Mouse (Mus musculus) lung, postnatal 25 days (tissue): ENCODE measurements around the gene Fem1a.

Source experiments
- DNase-seq: peaks from one replicate; pipeline ENCODE4 v3.0.0; 2022; ENCODE audit warnings: low spot score

Fem1a gene

DNA sequence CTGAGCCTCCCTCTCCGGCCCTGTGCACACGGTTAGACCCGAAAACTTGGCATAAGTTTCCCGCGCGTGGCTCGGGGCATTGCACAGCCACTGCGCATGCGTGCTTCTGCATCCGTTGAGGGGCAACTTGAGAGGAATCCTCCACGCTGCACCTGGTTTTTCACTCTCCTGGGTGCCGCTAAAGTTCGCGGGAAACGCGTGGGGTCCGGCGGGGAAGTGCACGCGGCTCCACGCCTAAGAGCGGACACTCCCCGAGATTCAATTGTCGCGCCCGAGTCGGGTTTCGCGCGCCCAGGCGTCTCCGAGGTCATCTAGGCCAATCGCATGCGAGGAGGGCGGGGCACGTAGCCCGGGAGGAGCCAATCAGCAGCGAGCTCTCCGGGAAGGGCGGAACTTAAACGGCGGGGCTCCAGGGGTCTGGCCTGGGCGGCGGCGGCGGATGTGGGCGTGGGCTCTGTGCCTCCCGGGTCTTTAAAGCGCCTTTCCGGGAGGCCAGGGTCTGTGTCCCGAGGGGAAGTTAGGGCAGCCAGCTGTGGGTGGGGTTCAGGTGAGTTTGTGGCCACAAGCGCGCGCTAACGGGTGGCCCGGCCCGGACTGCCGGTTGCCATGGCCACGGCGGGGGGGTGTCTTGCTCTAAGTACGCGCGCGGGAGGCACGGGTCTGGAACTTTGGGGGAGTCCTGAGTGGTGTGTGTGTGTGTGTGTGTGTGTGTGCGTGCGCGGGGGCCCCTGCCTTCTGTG is 47.4 kb downstream of the Fem1a start:
- peak; percentile 96 for DNase-seq

DNA sequence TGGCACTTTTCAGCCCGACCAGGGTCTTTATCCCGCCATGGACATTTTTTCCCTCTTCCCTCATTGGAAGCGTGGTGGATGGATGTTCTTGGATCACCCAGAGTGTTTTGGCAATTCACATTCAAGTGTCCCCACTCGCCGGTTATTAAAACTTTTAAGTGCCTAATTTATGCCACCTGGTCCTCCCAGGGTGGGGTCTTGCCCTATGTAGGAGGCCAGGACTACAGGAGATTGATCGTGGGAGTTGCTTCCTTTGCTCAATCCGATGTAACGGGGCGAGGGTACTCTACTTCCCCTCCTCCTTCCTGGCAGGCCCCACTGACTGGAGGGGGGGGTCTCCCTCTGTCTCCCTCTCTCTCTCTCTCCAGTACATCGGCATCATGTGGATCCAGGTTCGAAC is 48.1 kb downstream of the Fem1a start:
- DNase-seq, result no peak

DNA sequence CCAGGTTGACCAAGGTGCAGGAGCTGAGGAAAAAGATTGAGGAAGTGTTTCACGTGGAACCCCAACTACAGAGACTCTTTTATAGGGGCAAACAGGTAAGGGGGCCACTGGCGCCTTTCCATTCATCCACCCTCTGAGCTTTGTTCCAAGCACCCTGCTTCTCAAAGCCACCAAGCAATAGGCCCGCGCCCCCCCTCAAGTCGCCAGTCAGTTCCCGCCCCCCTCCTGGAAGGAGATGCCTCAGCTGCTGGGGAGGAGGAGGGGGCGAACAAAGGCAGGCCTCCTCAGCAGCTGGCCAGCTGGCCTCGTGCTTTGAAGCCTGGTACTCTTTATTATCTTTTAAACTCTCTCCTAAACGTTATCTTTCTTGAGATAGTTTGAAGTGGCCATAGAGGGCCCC is 48.5 kb downstream of the Fem1a start:
- no peak for DNase-seq

DNA sequence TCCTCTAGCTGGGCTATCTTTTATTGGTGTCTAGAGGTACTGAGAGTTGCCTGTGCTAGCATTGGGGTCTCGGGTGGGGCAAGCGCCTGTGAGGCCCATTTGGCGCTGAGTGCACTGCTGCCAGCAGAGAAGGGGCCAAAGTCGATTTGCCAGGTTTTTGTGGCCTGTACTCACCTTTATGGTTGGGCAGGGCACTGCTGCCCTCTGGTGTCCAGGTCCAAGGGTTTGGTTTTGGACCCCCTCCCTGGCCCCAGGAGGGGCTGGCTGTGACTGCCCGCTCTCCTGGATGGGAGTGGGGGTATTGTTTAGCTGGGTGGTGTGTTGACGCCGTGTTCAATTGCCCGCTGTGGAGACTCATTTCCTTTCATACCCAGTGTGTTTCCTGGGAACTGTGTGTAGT is 49.2 kb downstream of the Fem1a start:
- no peak for DNase-seq

DNA sequence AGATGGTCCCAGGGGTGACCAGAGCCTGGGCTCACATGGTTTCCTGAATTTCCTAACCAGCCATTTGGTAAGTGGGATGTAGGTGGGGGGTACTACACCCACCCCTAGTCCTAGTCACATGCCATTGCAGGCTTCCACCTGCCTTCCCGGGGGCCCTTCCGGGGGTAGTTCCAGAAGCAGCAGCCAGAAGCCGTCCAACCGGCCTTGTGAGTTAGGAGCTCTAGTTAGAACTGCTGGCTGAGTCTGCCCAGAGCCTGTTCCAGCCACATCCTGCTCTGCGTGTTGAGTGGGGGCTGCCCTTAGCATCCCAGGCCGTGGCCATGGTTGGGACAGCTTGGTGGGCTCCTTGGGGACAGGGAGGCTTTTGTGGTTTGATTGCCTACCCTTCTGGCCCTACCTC is 51.5 kb downstream of the Fem1a start:
- no peak for DNase-seq

DNA sequence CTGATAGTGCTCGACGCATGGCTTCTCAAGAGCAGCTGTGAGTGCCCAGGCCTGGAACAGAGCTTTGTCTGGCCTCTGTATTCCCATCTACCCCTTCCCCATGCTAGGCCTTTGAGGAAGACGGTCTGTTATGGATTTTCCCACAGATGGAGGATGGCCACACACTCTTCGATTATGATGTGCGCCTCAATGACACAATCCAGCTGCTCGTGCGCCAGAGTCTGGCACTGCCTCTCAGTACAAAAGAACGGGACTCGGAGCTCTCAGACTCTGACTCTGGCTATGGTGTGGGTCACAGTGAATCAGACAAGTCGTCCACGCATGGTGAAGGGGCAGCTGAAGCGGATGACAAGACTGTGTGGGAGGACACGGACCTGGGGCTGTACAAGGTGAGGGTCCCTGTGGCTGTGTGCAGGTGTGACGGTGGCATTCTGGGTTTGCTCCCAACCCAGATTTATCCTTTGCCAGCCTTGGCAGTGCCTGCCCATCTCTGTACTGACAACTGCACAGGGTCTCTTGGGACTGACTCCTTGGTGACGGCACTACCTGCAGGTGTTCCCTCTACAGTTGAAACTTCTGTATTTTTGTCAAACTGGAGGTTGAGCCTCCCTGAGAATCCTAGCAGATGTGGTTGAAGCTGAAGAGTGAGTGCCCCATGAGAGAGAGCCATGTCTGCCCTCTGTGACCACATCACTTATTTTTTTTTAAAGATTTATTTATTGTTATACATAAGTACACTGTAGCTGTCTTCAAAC is 52.8 kb downstream of the Fem1a start:
- DNase-seq, result no peak
